Mouse (Mus musculus) yolk sac, embryonic 10.5 days (tissue): ENCODE results near the gene Mfn2.
A peak's percentile ranks its signal among the peaks of the same experiment; 100 is the strongest.

Experiments used
- DNase-seq: peaks from one replicate; pipeline ENCODE4 v3.0.0-alpha.2; 2017; ENCODE audit warnings: low spot score

Gene Mfn2

DNA sequence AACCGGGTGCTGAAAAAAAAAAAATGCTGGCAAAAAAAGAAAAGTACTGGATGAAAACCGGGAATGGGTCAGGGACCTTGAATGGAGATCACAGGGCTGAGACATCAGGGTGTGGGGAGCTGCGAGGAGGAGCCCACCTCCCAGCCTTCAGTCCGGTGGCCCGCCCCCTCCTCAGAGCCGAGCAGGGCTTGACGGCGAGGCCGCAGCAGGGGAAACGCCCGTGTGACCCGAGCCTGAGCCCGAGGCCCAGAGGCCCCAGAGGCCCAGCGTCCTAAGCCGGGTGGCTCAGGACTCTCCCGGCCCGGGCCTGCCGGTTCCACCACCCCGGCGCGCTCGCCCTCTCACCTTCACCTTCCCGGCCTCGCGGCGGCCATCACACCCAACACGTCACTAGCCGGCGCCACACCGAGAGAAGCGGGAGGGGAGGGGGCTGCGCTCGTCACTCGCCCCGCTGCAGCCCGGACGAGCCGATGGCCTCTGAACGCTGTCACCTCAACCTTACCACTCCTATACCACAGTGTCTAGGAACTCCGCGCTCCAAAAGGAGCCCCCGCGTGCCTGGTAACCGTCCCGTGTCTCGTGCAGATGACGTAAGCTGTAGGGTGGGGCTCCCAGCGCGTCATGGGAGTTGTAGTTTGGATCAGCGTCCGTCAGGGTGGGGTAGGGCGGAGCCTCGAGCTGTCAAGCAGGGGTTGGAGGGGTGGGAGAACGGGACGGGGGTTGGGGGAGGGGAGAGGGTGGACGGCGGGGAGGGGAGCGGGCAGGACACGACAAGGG, at the start of gene Mfn2:
Gene Mfn2, minus strand, starts transcription at position 392 of the 777 bp plus-strand sequence.
- peak; percentile 95 for DNase-seq

DNA sequence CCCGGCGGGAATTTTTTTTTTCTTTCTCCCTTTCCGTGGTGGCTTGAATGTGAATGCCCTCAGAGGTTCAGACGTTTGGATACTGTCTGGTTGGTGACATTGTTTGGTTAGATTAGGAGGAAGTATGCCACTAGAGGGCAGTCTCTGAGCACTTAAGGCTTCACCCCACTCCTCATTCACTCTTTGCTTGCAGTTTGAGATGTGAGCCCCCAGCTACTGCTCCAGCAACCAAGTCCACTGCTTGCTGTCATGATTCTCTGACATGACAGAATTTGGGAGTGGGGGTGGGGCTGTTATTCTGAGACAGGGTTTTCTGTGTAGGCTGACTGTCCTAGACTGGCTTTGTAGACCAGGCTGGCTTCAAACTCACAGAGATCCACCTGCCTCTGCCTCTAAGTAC, 49.1 kb upstream of the Mfn2 start:
- no peak for DNase-seq

DNA sequence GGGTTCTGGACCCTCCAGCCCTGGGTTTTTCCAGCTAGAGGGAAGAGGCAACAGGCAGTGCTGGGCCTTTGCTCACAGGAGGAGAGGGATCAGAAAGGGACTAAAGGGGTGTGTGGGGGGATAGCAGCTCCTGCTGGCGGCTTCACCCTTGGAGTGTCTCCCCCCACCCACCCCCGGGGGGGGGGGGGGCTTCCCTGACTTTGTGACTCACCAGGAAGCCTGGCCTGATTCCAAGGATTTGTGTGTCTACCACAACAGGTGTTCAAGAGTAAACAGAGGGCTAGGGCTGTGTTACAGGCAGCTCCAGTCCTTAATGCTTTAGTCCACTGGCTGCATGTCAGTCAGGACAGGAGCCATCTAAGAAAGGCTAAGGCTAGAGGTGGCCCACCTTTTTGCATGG, 43.0 kb upstream of the Mfn2 start:
- no peak for DNase-seq

GRCm38 (mm10) chr4:147943005-147943404, 38.5 kb upstream of the Mfn2 start:
- DNase-seq, result no peak

- DNase-seq, result peak; percentile 47
Observed at GRCm38 (mm10) chr4:147941045-147942020, 36.8 kb upstream of the Mfn2 start.

DNA sequence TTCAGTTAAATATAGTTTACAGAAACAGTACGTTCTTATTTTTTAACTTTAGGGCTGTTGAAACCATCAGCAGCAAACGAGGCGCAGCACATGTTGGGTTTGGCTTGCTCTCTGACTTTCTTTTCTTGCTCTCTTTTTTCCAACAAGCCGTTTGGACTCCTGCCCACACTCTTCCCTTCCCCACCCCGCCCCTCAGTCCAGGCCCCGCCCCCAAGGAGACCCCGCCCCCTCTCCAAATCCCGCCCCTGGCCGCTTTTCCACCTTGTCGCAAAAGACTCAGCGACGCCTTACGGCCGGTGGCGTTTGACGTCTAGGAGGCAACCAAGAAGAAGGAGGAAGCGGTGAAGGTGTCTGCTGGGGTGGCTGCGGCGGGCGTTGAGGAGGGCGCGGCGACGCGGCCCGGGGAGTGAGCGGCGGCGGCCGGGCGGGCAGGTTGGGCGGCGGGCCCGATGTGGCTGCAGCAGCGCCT, 36.1 kb upstream of the Mfn2 start, which contains the start of gene 2510039O18Rik:
Gene 2510039O18Rik, plus strand, starts transcription at position 320 of the 469 bp plus-strand sequence.
- peak; percentile 90 for DNase-seq

GRCm38 (mm10) chr4:147940111-147940510, 35.6 kb upstream of the Mfn2 start:
- no peak for DNase-seq

DNA sequence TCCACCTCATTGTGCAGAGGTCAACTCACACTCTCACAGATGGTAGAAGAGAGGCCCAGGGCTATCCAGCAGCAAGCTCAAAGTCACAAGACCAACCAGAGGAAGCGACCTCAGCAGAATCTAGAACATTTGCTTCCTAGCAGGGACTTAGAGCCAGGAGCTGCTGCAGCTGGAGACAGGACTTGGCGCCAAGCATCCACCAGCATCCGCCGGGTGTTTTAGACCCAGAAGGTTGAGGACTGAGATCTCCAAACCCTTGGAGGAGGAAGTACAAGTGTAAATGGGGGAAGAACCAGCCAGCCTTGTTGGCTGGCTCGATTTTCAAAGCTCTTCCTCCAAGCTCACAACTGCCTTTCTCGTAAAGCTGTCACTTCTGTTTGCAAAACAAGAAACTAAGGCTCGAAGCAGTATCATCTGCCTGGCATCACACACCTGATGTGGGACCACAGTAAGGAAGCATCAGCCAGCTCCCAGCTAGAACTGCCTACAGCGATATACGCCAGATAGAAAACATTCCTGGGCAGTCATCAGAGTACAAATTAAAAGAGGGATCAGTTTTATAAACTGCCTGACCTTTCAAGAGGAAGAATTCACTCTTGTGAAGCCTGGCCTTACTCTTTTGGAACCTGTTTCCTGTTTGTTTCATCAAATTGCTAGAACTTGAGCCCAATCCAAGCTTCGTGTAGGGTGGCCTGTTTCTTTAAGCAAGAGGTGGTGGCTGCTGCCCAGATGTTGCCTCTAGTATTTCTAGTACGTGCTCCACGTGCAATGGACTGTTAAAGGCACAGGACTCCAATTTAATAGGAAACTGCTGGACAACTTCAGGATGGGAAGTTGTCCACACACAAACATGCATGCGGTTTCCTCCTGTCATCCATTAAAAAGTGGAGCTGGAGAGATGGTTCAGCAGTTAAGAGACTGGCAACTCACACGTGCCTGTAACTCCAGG, 33.9 kb upstream of the Mfn2 start:
- DNase-seq, result no peak

DNA sequence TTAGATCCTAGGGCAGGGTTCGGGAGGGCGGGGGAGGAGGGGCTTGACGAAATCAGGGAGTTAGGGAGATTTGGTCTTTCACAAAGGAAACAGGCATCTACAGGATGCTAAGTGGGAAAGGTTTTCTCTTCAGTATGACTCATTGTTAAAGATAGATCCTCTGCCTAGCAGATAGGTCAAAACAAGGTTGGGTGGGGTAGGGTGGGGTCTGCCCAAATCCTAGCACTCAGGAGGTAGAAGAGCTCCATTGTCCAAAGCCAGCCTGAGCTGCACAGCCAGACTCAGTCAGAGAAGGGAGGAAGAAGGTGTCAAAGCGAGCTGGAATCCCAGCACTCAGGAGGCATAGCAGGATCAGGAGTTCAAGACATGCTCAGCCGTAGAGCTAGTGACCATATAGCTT, 33.0 kb upstream of the Mfn2 start:
- no peak for DNase-seq

- DNase-seq, result no peak
Observed at GRCm38 (mm10) chr4:147937021-147937420, 32.5 kb upstream of the Mfn2 start.

GRCm38 (mm10) chr4:147936331-147936954, 31.9 kb upstream of the Mfn2 start, which contains the start of gene Plod1:
Gene Plod1 (minus strand): TSS chr4:147936767.
- DNase-seq, result peak; percentile 81

- no peak for DNase-seq
Observed at GRCm38 (mm10) chr4:147935904-147936303, 31.4 kb upstream of the Mfn2 start.

DNA sequence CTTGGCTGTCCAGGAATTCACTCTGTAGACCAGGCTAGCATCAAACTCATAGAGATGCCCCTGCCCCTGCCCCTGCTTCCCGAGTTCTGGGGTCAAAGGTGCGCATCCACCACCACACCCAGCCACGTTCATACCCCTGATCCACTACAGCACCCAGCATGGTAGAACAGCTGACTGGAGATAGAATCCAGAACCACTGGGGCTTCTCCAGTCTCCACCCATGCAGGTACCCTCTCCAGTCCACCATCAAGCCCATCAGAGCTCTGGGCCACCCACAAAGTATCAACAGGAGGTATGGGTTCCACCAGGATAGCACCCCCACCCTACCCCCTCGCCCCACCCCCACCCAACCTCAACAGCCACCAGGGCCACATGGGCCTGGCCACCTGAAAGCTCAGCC, 30.1 kb upstream of the Mfn2 start:
- no peak for DNase-seq

DNA sequence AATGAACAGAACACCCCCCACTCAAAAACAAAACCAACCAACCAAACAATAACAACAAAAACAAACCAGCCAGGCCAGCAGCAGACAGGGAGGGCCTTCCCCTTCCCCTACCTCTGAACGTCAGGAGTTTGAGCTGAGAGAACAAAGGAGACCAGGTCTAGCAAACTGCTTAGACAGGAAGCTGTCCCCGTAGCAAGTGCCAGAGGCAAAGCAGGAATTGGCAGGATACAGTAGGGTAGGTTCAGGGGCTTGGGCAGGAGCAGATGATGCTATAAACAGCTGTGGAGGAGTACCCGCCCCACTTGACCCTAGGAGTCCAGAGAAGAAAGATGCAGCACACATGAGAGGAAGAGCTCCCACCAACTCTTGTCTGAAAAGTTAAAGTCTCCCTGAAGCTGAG, 29.6 kb upstream of the Mfn2 start:
- DNase-seq, result no peak

DNA sequence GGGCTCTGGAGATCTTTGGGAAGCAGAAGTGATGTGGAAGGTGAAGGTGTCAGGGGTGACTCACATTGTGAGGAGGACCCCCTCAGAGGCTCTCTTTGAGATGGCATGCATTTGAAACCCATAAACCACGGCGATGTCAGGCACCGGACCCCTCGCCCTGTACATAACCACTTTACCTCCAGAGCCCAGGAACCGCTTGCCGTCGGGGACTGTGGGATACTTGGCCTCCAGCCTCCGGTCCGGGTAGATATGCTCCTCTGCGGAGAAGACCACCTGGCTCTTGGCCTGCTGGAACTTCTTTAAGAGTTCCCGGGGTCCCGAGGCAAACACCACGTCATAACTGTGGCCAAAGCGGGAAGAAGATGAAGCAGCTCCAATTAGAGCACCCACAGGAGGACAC, 26.4 kb upstream of the Mfn2 start:
- no peak for DNase-seq

GRCm38 (mm10) chr4:147928540-147928939, 24.0 kb upstream of the Mfn2 start:
- no peak for DNase-seq

- no peak for DNase-seq
Observed at GRCm38 (mm10) chr4:147928136-147928535, 23.6 kb upstream of the Mfn2 start.

GRCm38 (mm10) chr4:147927705-147928104, 23.2 kb upstream of the Mfn2 start:
- peak; percentile 80 for DNase-seq

DNA sequence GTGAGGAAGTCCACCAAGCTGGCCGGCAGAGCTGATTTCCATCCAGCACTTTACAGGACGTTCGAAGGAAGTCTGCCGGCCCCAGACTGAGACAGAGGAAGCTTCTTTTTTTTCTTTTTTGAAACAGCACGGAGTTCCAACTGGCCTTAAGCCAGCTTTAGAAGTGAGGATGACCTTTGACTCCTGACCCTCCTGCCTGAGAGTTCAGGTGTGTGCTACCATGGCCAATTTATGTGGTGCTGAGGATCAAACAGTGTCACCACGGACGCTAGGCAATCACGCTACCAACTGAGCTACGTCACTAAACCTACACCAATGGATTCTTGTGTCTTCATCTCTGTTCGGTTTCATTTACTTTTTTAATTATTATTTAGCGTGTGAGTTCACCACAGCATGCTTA, 17.8 kb upstream of the Mfn2 start:
- DNase-seq, result peak; percentile 54

GRCm38 (mm10) chr4:147920973-147921372, 16.5 kb upstream of the Mfn2 start:
- DNase-seq, result no peak
